Mouse (Mus musculus): ENCODE measurements around the gene Alkbh2. TPM values are rescaled to one million over a fixed set of nuclear protein-coding genes. Genes with fewer than 3 reads are reported as not detected.

Gene Alkbh2
- polyA plus RNA-seq, 1 experiment from 2014 or later: 12.8 TPM

Other genes with a start within 250 kb of the Alkbh2 start
- gene Coro1c, start 219.5 kb downstream of the Alkbh2 start, polyA plus RNA-seq (2016; fragmentation: Nextera tagmentation; extraction: Ambion mirVana): 205 and 233 TPM in 2 replicates
- 13.3 and 16.8 TPM in 2 replicates for gene Ssh1, start 134.3 kb downstream of the Alkbh2 start, polyA plus RNA-seq (2016; fragmentation: Nextera tagmentation; extraction: Ambion mirVana)
- not detected in 2 replicates for gene Dao, start 124.5 kb downstream of the Alkbh2 start, polyA plus RNA-seq (2016; fragmentation: Nextera tagmentation; extraction: Ambion mirVana)
- 13.0 and 15.6 TPM in 2 replicates for gene Usp30, start 62.8 kb downstream of the Alkbh2 start, polyA plus RNA-seq (2016; fragmentation: Nextera tagmentation; extraction: Ambion mirVana)
- 8.9 and 17.7 TPM in 2 replicates for gene Svop, start 36.6 kb downstream of the Alkbh2 start, polyA plus RNA-seq (2016; fragmentation: Nextera tagmentation; extraction: Ambion mirVana)
- 58.9 and 67.5 TPM in 2 replicates for gene Ung, start 2.2 kb upstream of the Alkbh2 start, polyA plus RNA-seq (2016; fragmentation: Nextera tagmentation; extraction: Ambion mirVana)
- 2.6 and 3.3 TPM in 2 replicates for gene Acacb, start 18.3 kb upstream of the Alkbh2 start, polyA plus RNA-seq (2016; fragmentation: Nextera tagmentation; extraction: Ambion mirVana)
- 7.2 and 11.1 TPM in 2 replicates for gene Foxn4, start 145.6 kb upstream of the Alkbh2 start, polyA plus RNA-seq (2016; fragmentation: Nextera tagmentation; extraction: Ambion mirVana)
- 0.57 and 0.75 TPM in 2 replicates for gene Myo1h, start 160.9 kb upstream of the Alkbh2 start, polyA plus RNA-seq (2016; fragmentation: Nextera tagmentation; extraction: Ambion mirVana)